ENCODE assay signal across 8 mouse cellular contexts in the genomic region with DNA sequence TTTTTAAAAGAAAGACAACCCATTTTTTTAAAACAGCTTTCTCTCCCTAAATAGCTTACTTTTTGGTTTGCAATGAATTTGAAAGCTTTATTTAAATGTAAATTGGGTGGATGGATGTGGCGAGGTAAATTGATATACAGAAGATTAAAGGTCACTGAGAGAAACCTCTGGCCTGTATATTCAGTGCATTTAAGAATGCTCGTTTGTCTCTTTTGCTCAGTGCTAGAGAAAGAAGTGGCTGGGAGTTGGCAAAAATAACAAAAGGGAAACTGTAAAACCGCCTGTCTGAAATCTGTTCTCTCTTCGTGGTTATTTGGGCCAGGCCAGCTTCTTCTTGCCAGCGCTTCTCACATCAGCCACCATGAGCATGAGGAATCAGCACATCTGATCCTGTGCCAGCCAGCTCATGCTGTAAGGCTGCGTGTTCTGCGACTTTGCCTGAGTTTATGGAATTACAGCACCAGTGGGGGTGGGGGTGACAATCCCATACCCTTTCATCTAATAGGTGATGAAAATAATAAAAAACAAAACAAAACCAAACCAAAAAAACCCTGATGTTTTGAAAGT.
DNase-seq lines count a peak whose midpoint lies in the region; ATAC-seq lines count a peak whose summit lies in the region.

No protein-coding gene starts in this region.

- no peaks in the 10 kb centered on the region for H3K27me3 ChIP-seq in forebrain, embryonic 14.5 days (replicated peaks; ENCODE audit: control insufficient read depth, insufficient read depth, low read length)
- H3K27me3 ChIP-seq in hindbrain, embryonic 15.5 days: no peaks in the 10 kb centered on the region

- peak; percentile 27 for DNase-seq in embryo, embryonic 11 days
- DNase-seq in embryo, embryonic 10.5 days (ENCODE audit: low spot score): no peak
- peak; percentile 25 for DNase-seq in 416B (ENCODE audit: low read depth)
- peak; percentile 88 for DNase-seq in forebrain, embryonic 14.5 days (ENCODE audit: low spot score)
- DNase-seq in lung, postnatal 25 days (ENCODE audit: low spot score): peak; percentile 23
- peak; percentile 74 for DNase-seq in telencephalon, adult 2 months (ENCODE audit: low read depth, low spot score)

- ATAC-seq in forebrain, embryonic 14.5 days: peak; percentile 90
- peak; percentile 66 for ATAC-seq in hindbrain, embryonic 15.5 days (ENCODE audit: low FRiP score, low read depth)
- ATAC-seq in inflammation-experienced regulatory T-cells, adult 6 months: no peak

- H3K36me3 ChIP-seq in forebrain, embryonic 14.5 days (ENCODE audit: control insufficient read depth, insufficient read depth, low read length): no peaks in the 10 kb centered on the region
- H3K36me3 ChIP-seq in hindbrain, embryonic 15.5 days: no peaks in the 10 kb centered on the region

- H3K4me3 ChIP-seq in forebrain, embryonic 14.5 days (ENCODE audit: low read depth, low read length): no peak overlapping the region
- H3K4me3 ChIP-seq in hindbrain, embryonic 15.5 days: no peak overlapping the region

- WGBS in forebrain, embryonic 14.5 days: 16% methylated on average over 7 of the region's 7 CpGs
- 24% methylated on average over 7 of the region's 7 CpGs for WGBS in hindbrain, embryonic 15.5 days

- peak overlapping the region; percentile 36; the same call in 1 of the 2 replicates for H3K27ac ChIP-seq in forebrain, embryonic 14.5 days (ENCODE audit: low read depth, low read length)
- H3K27ac ChIP-seq in hindbrain, embryonic 15.5 days (replicated peaks): peak overlapping the region; percentile 45; the same call in 1 of the 2 replicates

- no peak overlapping the region for H3K9ac ChIP-seq in forebrain, embryonic 14.5 days (ENCODE audit: low read length)
- H3K9ac ChIP-seq in hindbrain, embryonic 15.5 days: no peak overlapping the region

- peaks cover 17% of the 10 kb centered on the region; the same call in 1 of the 2 replicates for H3K4me1 ChIP-seq in forebrain, embryonic 14.5 days (ENCODE audit: control insufficient read depth, insufficient read depth, low read length)
- H3K4me1 ChIP-seq in hindbrain, embryonic 15.5 days (replicated peaks): peaks cover 6% of the 10 kb centered on the region; the same call in 1 of the 2 replicates

- no peaks in the 10 kb centered on the region for H3K9me3 ChIP-seq in forebrain, embryonic 14.5 days (replicated peaks; ENCODE audit: control insufficient read depth, low read length)
- H3K9me3 ChIP-seq in hindbrain, embryonic 15.5 days: no peaks in the 10 kb centered on the region

- no peak overlapping the region for H3K4me2 ChIP-seq in forebrain, embryonic 14.5 days (ENCODE audit: low read length)
- H3K4me2 ChIP-seq in hindbrain, embryonic 15.5 days: 0 out of 2 replicates have a peak overlapping the region, but pooled peaks have one; percentile 11
